Mouse (Mus musculus) forebrain, embryonic 16.5 days (tissue): ENCODE measurements at regions not wholly inside any gene's neighbourhood (a gene's known extent, or its start where the extent isn't known, plus 50 kb on each side); places are given as distances from the start of the nearest gene placed in this dataset.

Experiments
- ATAC-seq: fragments of 200-750 bp; cut with Nextera tagmentation; 2 replicates; pipeline ENCODE4 v1.8.0; 2017; ENCODE audit warnings: mild to moderate bottlenecking, moderate library complexity
- H3K27ac ChIP-seq: fragments of 300-500 bp; sonication (generic); 2 replicates; pipeline ENCODE4 v1.5.1; 2014; ENCODE audit warnings: low read length, control low read depth
- H3K27me3 ChIP-seq: fragments of 300-500 bp; sonication (generic); replicated peaks from 2 replicates; pipeline ENCODE4 v1.6.1; 2014; ENCODE audit warnings: low read length; ENCODE audit not compliant: control insufficient read depth, insufficient read depth
- H3K36me3 ChIP-seq: fragments of 300-500 bp; sonication (generic); 2 replicates; pipeline ENCODE4 v1.6.1; 2014; ENCODE audit not compliant: control insufficient read depth, insufficient read depth
- H3K4me1 ChIP-seq: fragments of 300-500 bp; sonication (generic); replicated peaks from 2 replicates; pipeline ENCODE4 v1.6.1; 2014; ENCODE audit warnings: low read length; ENCODE audit not compliant: control insufficient read depth, insufficient read depth
- H3K4me2 ChIP-seq: fragments of 300-500 bp; sonication (generic); 2 replicates; pipeline ENCODE4 v1.6.1; 2014; ENCODE audit warnings: mild to moderate bottlenecking, low read length, control low read depth
- H3K4me3 ChIP-seq: fragments of 300-500 bp; sonication (generic); replicated peaks from 2 replicates; pipeline ENCODE4 v1.5.1; 2014; ENCODE audit warnings: mild to moderate bottlenecking, low read length, control low read depth
- H3K9ac ChIP-seq: fragments of 300-500 bp; sonication (generic); replicated peaks from 2 replicates; pipeline ENCODE4 v1.6.1; 2014; ENCODE audit warnings: low read depth, low read length, control low read depth
- H3K9me3 ChIP-seq: fragments of 300-500 bp; sonication (generic); 2 replicates; pipeline ENCODE4 v1.6.1; 2016; ENCODE audit warnings: low read length; ENCODE audit not compliant: control insufficient read depth
- WGBS: fragments of 180-500 bp; shearing (Covaris S2); extraction: QIAGEN DNeasy Blood & Tissue Kit; methylation state at CpG from one replicate; pipeline ENCODE4 v1.1.7; 2014; 5-methylcytosine and 5-hydroxymethylcytosine counted together

- H3K4me1 ChIP-seq, result no peaks in the 10 kb centered on the region
- no peak overlapping the region for H3K4me3 ChIP-seq
- H3K4me2 ChIP-seq, result no peak overlapping the region
- ATAC-seq, result no peak
- no peak overlapping the region for H3K9ac ChIP-seq
- no peaks in the 10 kb centered on the region for H3K27me3 ChIP-seq
- WGBS, result 82% methylated on average over 4 of the region's 4 CpGs
- no peaks in the 10 kb centered on the region for H3K36me3 ChIP-seq
- no peaks in the 10 kb centered on the region for H3K9me3 ChIP-seq
- H3K27ac ChIP-seq, result no peak overlapping the region
These were observed 296.8 kb downstream of the Cxcl12 start for GRCm38 (mm10) chr6:117465165-117465564.

- no peaks in the 10 kb centered on the region for H3K9me3 ChIP-seq
- 40% methylated on average over 5 of the region's 5 CpGs for WGBS
- H3K27me3 ChIP-seq, result no peaks in the 10 kb centered on the region
- no peak overlapping the region for H3K27ac ChIP-seq
- no peak overlapping the region for H3K4me2 ChIP-seq
- no peaks in the 10 kb centered on the region for H3K36me3 ChIP-seq
- no peak for ATAC-seq
- no peaks in the 10 kb centered on the region for H3K4me1 ChIP-seq
- no peak overlapping the region for H3K4me3 ChIP-seq
- no peak overlapping the region for H3K9ac ChIP-seq
These were observed 297.4 kb downstream of the Cxcl12 start for GRCm38 (mm10) chr6:117465606-117466174.

GRCm38 (mm10) chr6:117479376-117479775 is 311.0 kb downstream of the Cxcl12 start:
- Histone ChIP-seq H3K4me2 (no peak overlapping the region), H3K4me1 (no peaks in the 10 kb centered on the region), H3K9me3 (no peaks in the 10 kb centered on the region), H3K27me3 (no peaks in the 10 kb centered on the region), H3K36me3 (no peaks in the 10 kb centered on the region), H3K4me3 (no peak overlapping the region), H3K27ac (no peak overlapping the region), H3K9ac (no peak overlapping the region)
- no peak for ATAC-seq
- 57% methylated on average over 2 of the region's 2 CpGs for WGBS

- H3K4me1 ChIP-seq, result no peaks in the 10 kb centered on the region
- WGBS, result 91% methylated on average over 2 of the region's 2 CpGs
These were observed 312.1 kb downstream of the Cxcl12 start for GRCm38 (mm10) chr6:117480396-117480795.

GRCm38 (mm10) chr6:117489161-117489560 is 320.8 kb downstream of the Cxcl12 start:
- H3K9ac ChIP-seq, result no peak overlapping the region
- no peak overlapping the region for H3K27ac ChIP-seq
- no peak overlapping the region for H3K4me3 ChIP-seq
- WGBS, result 89% methylated on average over 4 of the region's 4 CpGs
- no peak for ATAC-seq
- no peaks in the 10 kb centered on the region for H3K4me1 ChIP-seq
- no peaks in the 10 kb centered on the region for H3K36me3 ChIP-seq
- H3K9me3 ChIP-seq, result no peaks in the 10 kb centered on the region
- H3K4me2 ChIP-seq, result no peak overlapping the region
- no peaks in the 10 kb centered on the region for H3K27me3 ChIP-seq

More at GRCm38 (mm10) chr6:117480396-117480795, 312.1 kb downstream of the Cxcl12 start:
- Histone ChIP-seq H3K9ac (no peak overlapping the region), H3K36me3 (no peaks in the 10 kb centered on the region), H3K27ac (no peak overlapping the region), H3K4me3 (no peak overlapping the region), H3K9me3 (no peaks in the 10 kb centered on the region), H3K27me3 (no peaks in the 10 kb centered on the region), H3K4me2 (no peak overlapping the region)
- no peak for ATAC-seq

GRCm38 (mm10) chr6:117489761-117490396 is 321.5 kb downstream of the Cxcl12 start:
- Histone ChIP-seq H3K27me3 (no peaks in the 10 kb centered on the region), H3K36me3 (no peaks in the 10 kb centered on the region), H3K4me1 (no peaks in the 10 kb centered on the region), H3K9me3 (no peaks in the 10 kb centered on the region), H3K9ac (no peak overlapping the region), H3K4me2 (no peak overlapping the region), H3K4me3 (no peak overlapping the region), H3K27ac (no peak overlapping the region)
- ATAC-seq, result no peak
- 86% methylated on average over 3 of the region's 3 CpGs for WGBS

GRCm38 (mm10) chr6:117494971-117495370 is 326.6 kb downstream of the Cxcl12 start:
- Histone ChIP-seq H3K9ac (no peak overlapping the region), H3K4me2 (no peak overlapping the region), H3K27me3 (no peaks in the 10 kb centered on the region), H3K4me3 (no peak overlapping the region), H3K36me3 (no peaks in the 10 kb centered on the region), H3K4me1 (no peaks in the 10 kb centered on the region), H3K9me3 (no peaks in the 10 kb centered on the region), H3K27ac (no peak overlapping the region)
- no peak for ATAC-seq
- 93% methylated on average over 1 of the region's 1 CpGs for WGBS

- H3K4me2 ChIP-seq, result no peak overlapping the region
- no peaks in the 10 kb centered on the region for H3K4me1 ChIP-seq
- H3K9ac ChIP-seq, result no peak overlapping the region
- ATAC-seq, result no peak
- no peaks in the 10 kb centered on the region for H3K27me3 ChIP-seq
- 86% methylated on average over 5 of the region's 5 CpGs for WGBS
- H3K4me3 ChIP-seq, result no peak overlapping the region
- H3K9me3 ChIP-seq, result no peaks in the 10 kb centered on the region
- no peaks in the 10 kb centered on the region for H3K36me3 ChIP-seq
- H3K27ac ChIP-seq, result no peak overlapping the region
These were observed 329.0 kb downstream of the Cxcl12 start for GRCm38 (mm10) chr6:117497337-117497736.

- H3K36me3 ChIP-seq, result no peaks in the 10 kb centered on the region
- no peaks in the 10 kb centered on the region for H3K9me3 ChIP-seq
- no peak overlapping the region for H3K9ac ChIP-seq
- WGBS, result 79% methylated on average over 5 of the region's 5 CpGs
- H3K4me1 ChIP-seq, result no peaks in the 10 kb centered on the region
- no peak overlapping the region for H3K27ac ChIP-seq
- no peaks in the 10 kb centered on the region for H3K27me3 ChIP-seq
- H3K4me2 ChIP-seq, result no peak overlapping the region
- ATAC-seq, result no peak
- H3K4me3 ChIP-seq, result no peak overlapping the region
These were observed 329.6 kb downstream of the Cxcl12 start for GRCm38 (mm10) chr6:117497904-117498303.

GRCm38 (mm10) chr6:117502346-117502745 is 334.0 kb downstream of the Cxcl12 start:
- no peak overlapping the region for H3K4me2 ChIP-seq
- 75% methylated on average over 5 of the region's 5 CpGs for WGBS
- H3K4me3 ChIP-seq, result no peak overlapping the region
- no peak overlapping the region for H3K27ac ChIP-seq
- no peaks in the 10 kb centered on the region for H3K36me3 ChIP-seq
- ATAC-seq, result no peak
- H3K27me3 ChIP-seq, result no peaks in the 10 kb centered on the region
- no peaks in the 10 kb centered on the region for H3K9me3 ChIP-seq
- no peak overlapping the region for H3K9ac ChIP-seq
- no peaks in the 10 kb centered on the region for H3K4me1 ChIP-seq
